Mouse (Mus musculus): Measurements from ENCODE around the gene Iqgap2.

GRCm38 (mm10) chr13:95617671-95618171, 274.0 kb downstream of the Iqgap2 start:
- TF ChIP-seq CTCF (IDR thresholded peaks at IDR 0.05; ENCODE audit: low read depth, low read length) = no peak
- no peak for TF ChIP-seq POLR2A (IDR thresholded peaks at IDR 0.05; ENCODE audit: borderline replicate concordance, low read depth, low read length)
